Mouse (Mus musculus) small intestine, adult 2 months (tissue): ENCODE results near the gene Vasn.

Source experiments
- CTCF ChIP-seq: fragments of 200-500 bp; IDR thresholded peaks from 2 replicates; pipeline ENCODE4 v1.5.1; 2012; ENCODE audit warnings: low read depth, mild to moderate bottlenecking, control low read depth, inconsistent platforms, low read length, moderate library complexity, mixed read lengths; ENCODE audit not compliant: insufficient replicate concordance, insufficient read length; ENCODE audit errors: extremely low read depth
- POLR2A ChIP-seq: fragments of 200-500 bp; IDR thresholded peaks from 2 replicates; pipeline ENCODE4 v1.6.1; 2012; ENCODE audit warnings: low read depth, mild to moderate bottlenecking, control low read depth, inconsistent platforms, low read length, moderate library complexity

GRCm38 (mm10) chr16:4634681-4635080 is 5.1 kb upstream of the Vasn start:
- no peak for TF ChIP-seq CTCF
- TF ChIP-seq POLR2A, result no peak
